Mouse (Mus musculus): ENCODE results near the gene Mpig6b. TPM values are rescaled to one million over a fixed set of nuclear protein-coding genes. Genes with fewer than 3 reads are reported as not detected.

Gene Mpig6b
- polyA plus RNA-seq, 1 experiment, result 0.39 TPM

DNA sequence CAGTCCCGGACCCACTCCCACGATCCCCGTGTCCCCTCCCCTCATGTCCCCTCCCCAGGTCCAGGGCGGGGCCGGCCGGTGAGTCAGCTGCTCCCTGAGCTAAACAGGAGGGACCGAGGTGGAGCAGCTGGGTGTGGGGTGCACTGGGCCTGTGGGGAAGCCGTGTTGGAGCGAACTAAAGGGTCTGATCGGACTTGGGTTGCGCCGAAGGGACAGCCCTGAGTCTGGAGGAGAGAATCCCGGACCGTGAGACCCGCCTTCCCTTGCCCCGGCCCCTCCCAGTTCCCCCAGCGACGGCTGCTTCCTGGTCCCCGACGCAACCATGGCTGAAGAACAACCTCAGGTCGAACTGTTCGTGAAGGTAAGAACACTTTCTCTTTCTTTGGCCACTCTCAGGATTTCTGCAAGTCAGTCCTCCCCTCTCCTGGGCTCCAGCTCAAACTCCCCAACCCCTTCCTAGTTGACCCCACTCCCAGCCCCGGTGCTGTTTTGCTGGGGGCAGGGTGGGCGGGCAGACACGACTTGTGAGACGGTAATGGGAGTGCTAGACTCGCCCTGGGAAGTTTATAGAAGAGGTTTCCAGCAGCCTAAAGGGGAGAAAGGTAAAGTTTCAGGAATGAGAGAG, 15.7 kb downstream of the Mpig6b start:
- Histone ChIP-seq H3K4me3 (ENCODE audit: low read depth, low read length) (peak overlapping the region; percentile 76), H3K4me1 (ENCODE audit: control insufficient read depth, insufficient read depth, insufficient read length, low read length) (peaks cover 28% of the 10 kb centered on the region), H3K27me3 (ENCODE audit: control insufficient read depth, insufficient read depth, low read length) (no peaks in the 10 kb centered on the region), H3K36me3 (ENCODE audit: control insufficient read depth, insufficient read depth, low read length) (peaks cover 27% of the 10 kb centered on the region), H3K27ac (ENCODE audit: insufficient read depth, low read depth, low read length) (peak overlapping the region; percentile 83)
- WGBS, result 2% methylated on average over 27 of the region's 27 CpGs
- peak; percentile 73; the same call in 1 of the 2 replicates for TF ChIP-seq POLR2A (IDR thresholded peaks at IDR 0.05; ENCODE audit: low read depth, low read length)
- no peak for TF ChIP-seq CTCF (IDR thresholded peaks at IDR 0.05; ENCODE audit: extremely low read depth, insufficient read length, insufficient replicate concordance, low read depth, low read length)

- Histone ChIP-seq H3K4me3 (ENCODE audit: low read depth, low read length) (peak within 1 kb of the TSS; percentile 76), H3K27ac (ENCODE audit: insufficient read depth, low read depth, low read length) (peak within 1 kb of the TSS; percentile 83), H3K4me1 (ENCODE audit: control insufficient read depth, insufficient read depth, insufficient read length, low read length) (peaks cover 32% of the 10 kb centered on the region), H3K27me3 (ENCODE audit: control insufficient read depth, insufficient read depth, low read length) (no peaks in the 10 kb centered on the region), H3K36me3 (ENCODE audit: control insufficient read depth, insufficient read depth, low read length) (peaks cover 22% of the 10 kb centered on the region)
- peak; percentile 24; the same call in 1 of the 2 replicates for TF ChIP-seq CTCF (IDR thresholded peaks at IDR 0.05; ENCODE audit: extremely low read depth, insufficient read length, insufficient replicate concordance, low read depth, low read length)
- peak; percentile 38; the same call in 1 of the 2 replicates for TF ChIP-seq POLR2A (IDR thresholded peaks at IDR 0.05; ENCODE audit: low read depth, low read length)
- WGBS, result 4% methylated on average over 11 of the region's 11 CpGs
Measured at GRCm38 (mm10) chr17:35049561-35050016, 16.4 kb downstream of the Mpig6b start, which contains the start of gene Clic1. Clic1 (plus strand) TSS chr17:35049966.

GRCm38 (mm10) chr17:35048932-35049440, 17.0 kb downstream of the Mpig6b start:
- Histone ChIP-seq H3K4me1 (ENCODE audit: control insufficient read depth, insufficient read depth, insufficient read length, low read length) (peaks cover 32% of the 10 kb centered on the region), H3K4me3 (ENCODE audit: low read depth, low read length) (no peak overlapping the region), H3K27ac (ENCODE audit: insufficient read depth, low read depth, low read length) (peak overlapping the region; percentile 83), H3K27me3 (ENCODE audit: control insufficient read depth, insufficient read depth, low read length) (no peaks in the 10 kb centered on the region), H3K36me3 (ENCODE audit: control insufficient read depth, insufficient read depth, low read length) (peaks cover 18% of the 10 kb centered on the region)
- TF ChIP-seq CTCF (IDR thresholded peaks at IDR 0.05; ENCODE audit: extremely low read depth, insufficient read length, insufficient replicate concordance, low read depth, low read length) (no peak), POLR2A (IDR thresholded peaks at IDR 0.05; ENCODE audit: low read depth, low read length) (no peak)
- WGBS, result 50% methylated on average over 5 of the region's 5 CpGs

- WGBS, result 8% methylated on average over 11 of the region's 11 CpGs
- Histone ChIP-seq H3K4me1 (ENCODE audit: control insufficient read depth, insufficient read depth, insufficient read length, low read length) (peaks cover 32% of the 10 kb centered on the region), H3K27ac (ENCODE audit: insufficient read depth, low read depth, low read length) (peak overlapping the region; percentile 97), H3K27me3 (ENCODE audit: control insufficient read depth, insufficient read depth, low read length) (no peaks in the 10 kb centered on the region), H3K36me3 (ENCODE audit: control insufficient read depth, insufficient read depth, low read length) (peaks cover 12% of the 10 kb centered on the region), H3K4me3 (ENCODE audit: low read depth, low read length) (peak overlapping the region; percentile 27)
- no peak for TF ChIP-seq CTCF (IDR thresholded peaks at IDR 0.05; ENCODE audit: extremely low read depth, insufficient read length, insufficient replicate concordance, low read depth, low read length)
- TF ChIP-seq POLR2A (IDR thresholded peaks at IDR 0.05; ENCODE audit: low read depth, low read length), result no peak; the same call in 1 of the 2 replicates
Measured at GRCm38 (mm10) chr17:35048149-35048931, 17.6 kb downstream of the Mpig6b start.

DNA sequence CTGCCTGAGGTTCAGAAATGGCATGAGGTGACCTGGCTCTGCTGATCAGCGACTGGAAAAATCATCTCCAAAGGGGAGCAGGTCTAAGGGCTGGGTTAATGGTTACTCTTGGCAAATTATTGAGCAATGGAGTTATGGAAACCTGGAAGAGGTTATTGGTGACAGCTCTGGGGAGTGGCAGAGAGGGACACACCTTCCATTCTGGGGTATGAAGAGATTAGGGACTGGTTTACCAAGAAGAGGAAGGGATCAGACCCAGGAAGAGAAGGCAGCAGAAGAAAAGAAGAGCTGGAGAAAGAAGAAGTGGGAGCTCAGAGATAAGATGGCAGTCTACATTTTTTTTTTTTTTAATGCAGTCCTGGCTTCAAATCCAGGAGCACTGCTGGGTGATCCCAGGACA, 18.3 kb downstream of the Mpig6b start:
- WGBS, result 16% methylated on average over 1 of the region's 1 CpGs
- H3K27me3 ChIP-seq (ENCODE audit: control insufficient read depth, insufficient read depth, low read length), result no peaks in the 10 kb centered on the region
- H3K36me3 ChIP-seq (ENCODE audit: control insufficient read depth, insufficient read depth, low read length), result peaks cover 7% of the 10 kb centered on the region
- H3K4me3 ChIP-seq (ENCODE audit: low read depth, low read length), result peak overlapping the region; percentile 27; the same call in 1 of the 2 replicates
- peak overlapping the region; percentile 97 for H3K27ac ChIP-seq (ENCODE audit: insufficient read depth, low read depth, low read length)
- H3K4me1 ChIP-seq (ENCODE audit: control insufficient read depth, insufficient read depth, insufficient read length, low read length), result peaks cover 29% of the 10 kb centered on the region
- TF ChIP-seq POLR2A (IDR thresholded peaks at IDR 0.05; ENCODE audit: low read depth, low read length), result no peak; the same call in 1 of the 2 replicates
- TF ChIP-seq CTCF (IDR thresholded peaks at IDR 0.05; ENCODE audit: extremely low read depth, insufficient read length, insufficient replicate concordance, low read depth, low read length), result no peak

DNA sequence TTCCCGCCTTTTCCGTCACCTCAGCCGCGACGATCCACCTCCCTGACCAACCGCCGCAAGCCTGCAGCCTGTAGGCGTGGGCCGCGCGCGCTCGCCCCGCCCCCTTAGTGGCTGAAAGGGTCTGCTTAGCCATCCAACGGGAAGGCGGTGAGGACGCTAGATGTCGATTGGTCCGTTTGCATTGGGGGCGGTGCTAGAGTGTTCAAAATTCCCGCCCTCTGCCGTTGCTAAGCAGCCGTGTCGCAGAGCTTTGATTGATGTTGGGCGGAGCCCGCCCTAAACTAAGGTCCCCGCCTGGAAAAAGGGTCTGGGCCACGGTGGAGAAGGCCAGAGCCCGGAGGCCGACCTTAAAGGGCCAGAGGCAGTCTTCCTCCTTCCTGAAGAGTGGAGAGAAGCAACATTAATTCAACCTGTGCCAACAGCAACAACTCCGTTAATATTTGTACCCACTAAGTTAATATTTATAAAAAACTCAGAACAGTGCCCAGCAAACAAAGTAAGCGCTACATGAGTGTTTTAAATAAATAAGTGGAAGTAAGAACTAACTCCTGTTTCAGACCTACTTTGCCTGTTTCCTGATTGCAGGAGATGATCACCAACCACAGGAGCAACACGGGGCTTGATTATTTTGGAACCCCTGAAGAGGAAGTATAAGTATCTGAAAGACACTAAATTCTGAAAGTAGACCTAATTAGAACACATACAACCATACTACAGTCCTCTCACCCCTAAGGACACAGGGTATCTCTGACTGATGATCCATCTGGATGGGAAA, 19.1 kb downstream of the Mpig6b start, which contains the start of gene Msh5:
Msh5 (minus strand) TSS at position 65 of the 775 bp plus-strand sequence.
- Histone ChIP-seq H3K36me3 (ENCODE audit: control insufficient read depth, insufficient read depth, low read length) (no peaks in the 10 kb centered on the region), H3K4me1 (ENCODE audit: control insufficient read depth, insufficient read depth, insufficient read length, low read length) (peaks cover 22% of the 10 kb centered on the region), H3K4me3 (ENCODE audit: low read depth, low read length) (peak within 1 kb of the TSS; percentile 65), H3K27me3 (ENCODE audit: control insufficient read depth, insufficient read depth, low read length) (no peaks in the 10 kb centered on the region), H3K27ac (ENCODE audit: insufficient read depth, low read depth, low read length) (peak within 1 kb of the TSS; percentile 97)
- WGBS, result under 1% methylated on average over 33 of the region's 33 CpGs
- TF ChIP-seq CTCF (IDR thresholded peaks at IDR 0.05; ENCODE audit: extremely low read depth, insufficient read length, insufficient replicate concordance, low read depth, low read length) (no peak), POLR2A (IDR thresholded peaks at IDR 0.05; ENCODE audit: low read depth, low read length) (no peak; the same call in 1 of the 2 replicates)

Data from small intestine, adult 2 months (tissue).